Mouse (Mus musculus): Measurements from ENCODE around the gene Clec4a1. TPM values are rescaled to one million over a fixed set of nuclear protein-coding genes. Genes with fewer than 3 reads are reported as not detected.

The Clec4a1 gene
- total RNA-seq, 2 experiments from 2014 or later = 1.3 to 1.9 TPM

Other genes with a start within 250 kb of the Clec4a1 start
- not detected for gene Nanog, start 214.4 kb upstream of the Clec4a1 start, total RNA-seq (2021)
- gene Slc2a3, start 120.2 kb upstream of the Clec4a1 start, total RNA-seq (2021) = 1 to 10 TPM in 1 of 2 experiments, under 1 TPM in 1; 0.88 to 1.4 TPM
- 10 to 100 TPM; 18.4 to 20.9 TPM for gene Foxj2, start 101.9 kb upstream of the Clec4a1 start, total RNA-seq (2021)
- gene C3ar1, start 65.7 kb upstream of the Clec4a1 start, total RNA-seq (2021) = under 1 TPM; 0.82 to 0.91 TPM
- 10 to 100 TPM; 17.4 to 18.3 TPM for gene Necap1, start 47.4 kb upstream of the Clec4a1 start, total RNA-seq (2021)
- 1 to 10 TPM; 1.1 to 1.2 TPM for gene Clec4a3, start 30.7 kb downstream of the Clec4a1 start, total RNA-seq (2021)
- gene Clec4a4, start 68.5 kb downstream of the Clec4a1 start, total RNA-seq (2021) = not detected
- not detected for gene Clec4b1, start 128.1 kb downstream of the Clec4a1 start, total RNA-seq (2021)
- under 1 TPM; 0.43 to 0.72 TPM for gene Clec4a2, start 184.6 kb downstream of the Clec4a1 start, total RNA-seq (2021)